Mouse (Mus musculus): ENCODE results near the gene Rhebl1. TPM values are rescaled to one million over a fixed set of nuclear protein-coding genes. Genes with fewer than 3 reads are reported as not detected.

Gene Rhebl1
- 1 to 10 TPM; 2.8 to 3.6 TPM for total RNA-seq (2023)

DNA sequence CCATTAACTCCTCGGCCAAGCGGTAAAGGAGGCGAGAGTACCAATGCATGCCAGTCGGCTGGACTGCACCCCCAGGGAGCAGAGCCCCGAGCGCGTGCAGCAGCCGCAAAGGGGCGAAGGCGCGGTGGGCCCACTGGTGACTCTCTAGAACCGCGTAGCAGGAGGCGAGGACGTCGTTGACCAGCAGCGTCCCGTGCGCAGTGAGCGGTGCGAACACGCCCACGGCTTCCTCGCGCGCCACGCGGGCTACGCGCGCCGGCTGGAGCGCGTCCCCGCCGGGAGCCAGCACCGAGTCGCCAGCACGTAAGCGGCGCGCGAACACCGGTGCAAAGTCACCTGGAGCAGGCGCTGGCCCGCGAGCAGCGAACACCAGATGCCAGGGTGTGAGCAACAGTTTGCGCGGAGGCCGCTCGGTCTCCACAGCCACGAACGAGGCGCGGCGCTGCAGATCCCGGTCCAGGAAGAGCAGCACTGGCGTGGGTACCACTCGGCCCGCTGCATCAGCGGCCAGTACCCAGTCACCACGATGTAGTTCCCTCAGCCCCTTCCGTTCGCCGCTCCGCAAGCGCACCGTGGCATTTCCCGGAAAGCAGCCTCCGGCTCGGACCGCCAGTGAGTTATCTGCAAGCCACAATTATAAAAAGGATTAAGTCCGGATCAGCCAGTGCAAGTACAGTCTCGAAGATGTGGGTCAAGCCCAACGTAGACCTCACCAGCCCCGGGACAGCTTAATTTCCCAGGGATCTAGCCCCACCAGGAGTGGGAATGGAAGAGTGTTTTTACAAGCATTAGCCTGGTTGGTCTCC is at the start of gene Rhebl1:
Gene Rhebl1 (minus strand): TSS at position 601 of the 806 bp plus-strand sequence.

DNA sequence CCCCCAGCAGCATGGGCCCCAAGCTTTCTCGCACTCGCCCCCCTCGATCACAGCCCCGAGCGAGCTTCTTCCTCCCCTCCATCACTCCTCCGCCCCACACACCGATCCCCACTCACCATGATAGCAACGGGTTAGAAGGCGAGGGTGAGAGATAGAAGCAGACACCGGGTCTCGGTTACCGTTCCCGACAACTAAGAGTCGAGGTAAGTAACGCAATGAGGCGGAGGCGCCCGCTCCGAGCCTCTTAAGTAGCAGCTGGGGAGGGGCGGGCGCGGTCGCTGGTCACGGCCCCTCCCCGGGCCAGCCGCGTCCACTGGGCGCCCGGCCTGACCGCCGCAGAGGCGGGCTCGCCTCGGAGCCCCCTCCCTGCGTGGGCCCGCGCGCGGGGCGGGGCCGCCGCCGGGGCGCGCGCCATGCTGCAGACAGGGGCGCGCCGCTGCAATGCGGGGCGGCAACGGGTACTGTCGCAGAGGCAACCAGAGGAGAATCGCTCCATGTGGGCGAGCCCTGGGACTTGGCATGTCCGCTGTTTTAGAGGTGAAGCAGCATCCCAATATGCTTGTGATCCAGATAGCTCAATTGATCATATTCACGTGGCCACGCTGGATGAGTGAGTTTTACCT is 40.0 kb upstream of the Rhebl1 start, which contains the start of gene Tuba1b:
Gene Tuba1b (minus strand): TSS at position 349 of the 623 bp plus-strand sequence.

DNA sequence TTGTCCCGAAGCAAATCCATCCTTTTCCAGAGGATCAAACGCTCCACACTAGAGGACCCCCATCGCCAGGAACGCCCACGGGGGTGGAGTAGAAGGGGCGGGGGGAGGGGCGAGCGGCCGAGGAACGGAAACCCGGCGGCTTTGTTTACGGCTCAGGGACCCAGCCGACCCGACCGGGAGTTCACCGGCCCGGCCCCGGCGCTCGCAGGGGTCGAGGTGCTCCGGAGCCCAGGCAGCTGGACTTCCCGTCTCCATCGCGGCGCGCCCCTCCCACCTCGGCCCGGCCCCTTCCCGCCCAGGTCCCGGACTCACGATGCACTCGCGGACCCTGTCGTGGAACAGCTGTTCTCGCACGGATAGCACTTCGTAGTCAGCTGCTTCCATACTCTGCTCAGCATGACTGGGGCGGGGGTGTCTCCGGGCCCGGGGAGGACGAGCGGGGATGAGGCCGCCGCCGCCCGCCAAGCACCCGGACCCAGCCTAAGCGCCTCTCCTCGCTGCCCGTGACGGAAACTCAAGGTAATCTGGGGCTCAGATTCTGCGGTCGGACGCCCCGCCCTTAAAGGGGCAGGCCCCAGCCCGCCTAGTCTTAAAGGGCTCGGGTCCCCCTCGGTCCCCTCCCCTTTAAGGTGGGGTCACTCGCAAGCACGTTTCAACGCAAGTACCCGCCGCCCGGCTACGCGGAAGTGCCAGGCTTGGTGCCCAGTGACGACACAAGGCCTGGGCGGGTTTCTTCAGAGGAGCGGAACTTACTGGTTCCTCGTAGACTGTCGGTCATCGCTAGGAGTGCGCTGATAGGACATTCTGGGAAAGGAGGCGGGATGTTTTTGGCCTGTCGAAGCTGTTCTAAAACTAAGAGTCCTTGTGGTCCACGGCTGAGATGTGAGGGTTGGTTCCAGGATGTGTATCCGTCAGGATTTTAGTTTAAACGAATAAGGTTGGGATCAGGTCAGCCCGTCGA is 23.5 kb upstream of the Rhebl1 start, which contains the start of gene Lmbr1l:
Gene Lmbr1l (minus strand): TSS at position 694 of the 961 bp plus-strand sequence.

DNA sequence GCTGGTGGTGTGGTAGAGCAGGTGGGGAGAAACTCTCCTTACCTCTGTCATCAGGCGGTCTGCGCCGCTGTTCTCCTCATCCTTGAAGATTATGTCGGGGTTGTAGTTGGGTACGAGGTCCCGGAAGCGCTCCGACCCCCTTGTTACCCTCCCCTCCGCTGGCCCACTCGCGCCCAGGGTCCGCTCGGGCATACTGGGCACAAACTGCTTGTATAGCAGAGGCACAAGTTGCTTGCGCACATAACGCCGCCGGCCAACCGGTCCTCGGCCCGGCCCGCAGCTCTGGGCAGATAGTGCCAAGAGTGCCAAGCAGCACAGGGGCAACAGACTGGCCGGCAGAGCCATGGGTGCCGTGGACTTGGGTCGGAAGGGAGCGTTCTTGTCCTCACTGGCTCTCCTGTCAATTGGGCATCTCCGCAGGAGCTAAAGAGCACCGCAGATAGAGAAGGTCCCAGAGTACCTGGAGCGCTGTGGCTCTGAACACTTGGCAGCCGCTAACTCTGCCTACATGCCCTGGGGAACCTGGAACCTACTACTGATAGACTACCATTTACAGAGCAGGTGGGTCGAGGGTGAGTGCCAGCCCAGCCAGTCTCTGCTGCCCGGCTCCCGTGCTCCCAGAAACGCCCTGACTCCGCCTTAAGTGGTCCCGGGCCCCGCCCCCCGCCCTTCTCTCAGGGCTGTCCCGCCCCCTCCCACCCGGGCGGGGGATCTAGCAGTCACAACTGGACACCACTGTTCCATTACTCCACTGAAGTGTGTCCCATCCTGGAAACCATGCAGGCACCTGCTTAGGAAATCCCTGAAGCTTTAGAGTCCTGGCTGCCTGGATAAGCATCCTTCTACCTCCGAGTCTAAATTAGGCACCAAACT is 3.8 kb upstream of the Rhebl1 start, which contains the start of gene Dhh:
Gene Dhh (minus strand): TSS at position 613 of the 873 bp plus-strand sequence.

DNA sequence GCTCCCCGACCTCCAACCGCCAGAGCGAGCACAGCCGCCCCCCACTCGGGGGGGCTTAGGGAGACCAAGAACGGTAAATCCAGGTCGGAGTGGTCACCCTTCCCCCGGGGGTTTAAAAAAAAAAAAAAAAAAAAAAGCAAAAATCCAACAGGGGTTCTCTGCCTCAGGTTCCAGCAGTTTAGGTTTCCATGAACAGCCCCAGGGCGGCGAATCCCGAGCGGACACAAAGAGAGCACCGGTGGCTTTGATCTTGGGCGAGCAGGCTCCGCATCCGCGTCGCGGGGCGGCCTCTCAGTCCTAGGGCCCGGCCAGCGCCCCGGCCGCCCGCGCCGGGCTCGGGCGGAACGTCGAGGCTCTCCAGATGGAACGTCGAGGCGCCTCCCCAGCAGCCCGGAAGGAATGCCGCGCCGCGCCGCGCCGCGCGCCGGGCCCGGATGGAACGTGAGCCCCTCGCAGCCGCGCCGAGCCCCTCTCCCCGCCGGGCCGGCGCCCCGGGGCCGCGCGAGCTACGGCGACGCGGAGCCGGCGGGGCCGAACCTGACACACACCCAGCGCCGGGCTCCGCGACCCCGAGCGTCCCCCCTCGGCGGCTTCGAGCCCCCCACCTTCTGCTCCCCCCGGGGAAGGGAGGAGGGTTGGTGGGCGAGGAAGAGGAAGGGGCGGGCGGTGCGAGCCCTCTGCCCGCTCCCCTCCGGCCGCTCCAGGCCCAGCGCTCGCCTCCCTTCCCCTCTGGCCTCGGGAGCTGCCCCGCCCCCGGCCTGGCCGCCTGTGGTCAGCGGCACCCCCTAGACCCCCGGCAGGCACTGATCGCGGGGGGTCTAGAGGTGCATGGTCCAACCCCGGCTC is 23.0 kb downstream of the Rhebl1 start, which contains the start of gene Kmt2d:
Gene Kmt2d (minus strand): TSS at position 135 of the 846 bp plus-strand sequence.

DNA sequence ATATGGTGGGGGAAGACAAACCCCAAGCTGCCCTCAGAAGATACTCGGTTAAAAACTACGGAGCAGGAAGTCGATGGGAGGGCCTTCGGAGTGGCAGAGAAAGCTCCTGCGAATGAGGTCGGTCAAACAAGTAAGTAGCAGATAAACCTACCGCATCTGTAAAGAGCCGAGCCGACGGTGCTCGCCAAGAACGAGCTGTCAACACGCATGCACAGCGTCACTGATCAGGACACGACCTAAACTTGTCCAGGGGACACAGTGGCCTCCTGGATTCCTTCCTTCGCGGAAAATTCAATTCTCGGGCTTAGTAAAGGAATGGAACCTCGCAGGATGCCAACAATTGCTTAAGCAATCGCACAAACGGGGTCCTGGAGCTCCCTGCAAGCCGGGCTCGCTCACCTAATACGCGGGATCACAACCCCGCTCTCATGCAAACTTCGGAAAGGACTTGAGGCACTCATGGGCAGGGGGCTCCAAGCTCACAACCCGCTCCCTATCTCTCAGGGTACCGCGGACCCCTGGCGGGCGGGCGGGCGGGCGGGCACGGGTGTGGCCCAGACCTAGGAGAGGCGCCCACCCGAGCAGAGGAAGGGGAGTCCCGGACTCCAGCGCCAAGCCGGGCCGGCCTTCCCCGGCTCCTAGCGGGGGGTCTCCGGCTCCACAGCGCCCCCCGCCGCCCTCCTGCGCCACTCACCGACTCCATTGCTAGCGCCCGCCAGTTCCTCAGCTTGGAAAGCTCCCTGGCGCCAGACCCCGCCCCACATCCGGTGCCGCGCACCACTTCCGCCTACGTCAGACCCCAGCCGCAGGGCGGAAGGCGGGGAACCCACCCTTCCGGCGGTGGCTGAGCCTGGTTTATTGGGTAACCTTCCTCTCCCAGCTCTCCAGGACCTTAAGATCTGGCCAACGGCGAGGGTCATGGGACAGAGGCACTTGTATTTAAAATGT is 63.3 kb downstream of the Rhebl1 start, which contains the start of gene Prkag1:
Gene Prkag1 (minus strand): TSS at position 786 of the 948 bp plus-strand sequence.

Other genes starting within 250 kb of the Rhebl1 start
- 10 to 100 TPM; 61.6 to 67.6 TPM for gene Ddx23, start 231.6 kb downstream of the Rhebl1 start, total RNA-seq (2023)
- gene Rnd1, start 217.1 kb downstream of the Rhebl1 start, total RNA-seq (2023): 10 to 100 TPM; 13.5 to 16.8 TPM
- not detected for gene Ccdc65, start 186.3 kb downstream of the Rhebl1 start, total RNA-seq (2023)
- gene Fkbp11, start 166.3 kb downstream of the Rhebl1 start, total RNA-seq (2023): 1 to 10 TPM; 2.5 to 3.0 TPM
- 10 to 100 TPM; 67.4 to 74.6 TPM for gene Arf3, start 131.3 kb downstream of the Rhebl1 start, total RNA-seq (2023)
- not detected for gene Wnt10b, start 116.4 kb downstream of the Rhebl1 start, total RNA-seq (2023)
- gene Wnt1, start 104.7 kb downstream of the Rhebl1 start, total RNA-seq (2023): not detected
- not detected for gene Ddn, start 85.0 kb downstream of the Rhebl1 start, total RNA-seq (2023)
- 100 to 1,000 TPM; 108 to 110 TPM for gene Prkag1, start 63.0 kb downstream of the Rhebl1 start, total RNA-seq (2023)
- gene Kmt2d, start 23.3 kb downstream of the Rhebl1 start, total RNA-seq (2023): 100 to 1,000 TPM; 106 to 131 TPM
- gene Dhh, start 4.0 kb upstream of the Rhebl1 start, total RNA-seq (2023): not detected
- 10 to 100 TPM; 48.1 to 67.5 TPM for gene Lmbr1l, start 23.7 kb upstream of the Rhebl1 start, total RNA-seq (2023)
- gene Tuba1b, start 40.0 kb upstream of the Rhebl1 start, total RNA-seq (2023): 100 to 1,000 TPM; 348 to 367 TPM
- not detected for gene Gm49450, start 59.0 kb upstream of the Rhebl1 start, total RNA-seq (2023)
- 100 to 1,000 TPM; 100 to 104 TPM for gene Tuba1a, start 59.2 kb upstream of the Rhebl1 start, total RNA-seq (2023)
- gene Tuba1c, start 135.4 kb upstream of the Rhebl1 start, total RNA-seq (2023): 100 to 1,000 TPM; 255 TPM
- under 1 TPM in 1 of 2 experiments, not detected in 1; 0.22 TPM for gene Prph, start 160.6 kb upstream of the Rhebl1 start, total RNA-seq (2023)
- 10 to 100 TPM; 35.8 to 38.7 TPM for gene Troap, start 180.0 kb upstream of the Rhebl1 start, total RNA-seq (2023)
- not detected for gene C1ql4, start 193.3 kb upstream of the Rhebl1 start, total RNA-seq (2023)
- gene Dnajc22, start 198.6 kb upstream of the Rhebl1 start, total RNA-seq (2023): 1 to 10 TPM; 2.4 to 4.1 TPM
- gene Spats2, start 231.4 kb upstream of the Rhebl1 start, total RNA-seq (2023): under 1 TPM; 0.24 to 0.53 TPM